Mouse (Mus musculus) adrenal gland, postnatal 10 days (tissue): ENCODE data around the gene Gm20517. TPM values are rescaled to one million over a fixed set of nuclear protein-coding genes. Genes with fewer than 3 reads are reported as not detected.
"Not testable (repeated sequence)": the region's sequence is repeated elsewhere in the genome, so short reads cannot be mapped to it uniquely, and the experiment has no call there.

Source experiments
- DNase-seq: peaks from one replicate; pipeline ENCODE4 v3.0.0; 2021; ENCODE audit warnings: mixed read lengths
- total RNA-seq, 2 experiments: library from RNA; stranded (reverse); gene quantifications; 2 replicates each; pipeline ENCODE4 v1.2.3; 2021

The Gm20517 gene
- total RNA-seq, 2 experiments from 2014 or later: 2.8 to 5.5 TPM

GRCm38 (mm10) chr17:47628851-47629676, 17.7 kb downstream of the Gm20517 start:
- peak; percentile 98 for DNase-seq

GRCm38 (mm10) chr17:47629717-47630677, 18.6 kb downstream of the Gm20517 start:
- DNase-seq: no peak

GRCm38 (mm10) chr17:47630678-47631065, 19.3 kb downstream of the Gm20517 start, which contains the start of gene Usp49:
Usp49 (plus strand) TSS chr17:47630690.
- DNase-seq: no peak

- no peak for DNase-seq
Observed at GRCm38 (mm10) chr17:47632181-47632840, 20.9 kb downstream of the Gm20517 start.

- no peak for DNase-seq
Observed at GRCm38 (mm10) chr17:47633999-47634770, 22.8 kb downstream of the Gm20517 start.

GRCm38 (mm10) chr17:47642992-47643391, 31.6 kb downstream of the Gm20517 start:
- DNase-seq: no peak

GRCm38 (mm10) chr17:47646683-47647082, 35.3 kb downstream of the Gm20517 start:
- peak; percentile 77 for DNase-seq

GRCm38 (mm10) chr17:47648966-47649365, 37.6 kb downstream of the Gm20517 start:
- DNase-seq: no peak

GRCm38 (mm10) chr17:47651953-47652352, 40.6 kb downstream of the Gm20517 start:
- DNase-seq: no peak

- DNase-seq: not testable (repeated sequence)
Observed at GRCm38 (mm10) chr17:47654346-47654745, 43.0 kb downstream of the Gm20517 start.

- no peak for DNase-seq
Observed at GRCm38 (mm10) chr17:47655697-47656096, 44.3 kb downstream of the Gm20517 start.

- no peak for DNase-seq
Observed at GRCm38 (mm10) chr17:47657901-47658300, 46.5 kb downstream of the Gm20517 start.

GRCm38 (mm10) chr17:47658741-47659243, 47.4 kb downstream of the Gm20517 start:
- DNase-seq: no peak

GRCm38 (mm10) chr17:47663009-47663713, 51.8 kb downstream of the Gm20517 start:
- DNase-seq: no peak

GRCm38 (mm10) chr17:47664474-47664873, 53.1 kb downstream of the Gm20517 start:
- no peak for DNase-seq

GRCm38 (mm10) chr17:47669166-47669565, 57.8 kb downstream of the Gm20517 start:
- no peak for DNase-seq

- no peak for DNase-seq
Observed at GRCm38 (mm10) chr17:47671988-47672310, 60.6 kb downstream of the Gm20517 start.

- DNase-seq: peak; percentile 83
Observed at GRCm38 (mm10) chr17:47672311-47673111, 61.1 kb downstream of the Gm20517 start.

GRCm38 (mm10) chr17:47676581-47676980, 65.2 kb downstream of the Gm20517 start:
- peak; percentile 82 for DNase-seq

GRCm38 (mm10) chr17:47678238-47678637, 66.8 kb downstream of the Gm20517 start:
- no peak for DNase-seq
